Mouse (Mus musculus) brain, embryonic 14.5 days (tissue): ENCODE data around the gene Foxc2. TPM values are rescaled to one million over a fixed set of nuclear protein-coding genes. Genes with fewer than 3 reads are reported as not detected.
A peak's percentile ranks its signal among the peaks of the same experiment; 100 is the strongest.

ENCODE experiments used
- DNase-seq: peaks from one replicate; pipeline ENCODE4 v3.0.0-alpha.2; 2011; ENCODE audit warnings: low read depth
- CTCF ChIP-seq: fragments of 200-500 bp; IDR thresholded peaks from 2 replicates; pipeline ENCODE4 v1.5.1; 2012; ENCODE audit warnings: inconsistent platforms, mild to moderate bottlenecking, moderate library complexity, borderline replicate concordance; ENCODE audit not compliant: insufficient read depth, insufficient read length; ENCODE audit errors: extremely low read depth
- POLR2A ChIP-seq: fragments of 200-500 bp; IDR thresholded peaks from 2 replicates; pipeline ENCODE4 v1.6.1; 2012; ENCODE audit warnings: mild to moderate bottlenecking, inconsistent platforms, borderline replicate concordance; ENCODE audit not compliant: poor library complexity, insufficient read depth, insufficient read length, severe bottlenecking; ENCODE audit errors: extremely low read depth
- polyA plus RNA-seq: library from polyadenylated mRNA; depleted of rRNA; stranded (reverse); fragments of >200 nt; gene quantifications from 2 replicates; pipeline ENCODE4 v1.2.3, GENCODE M21; 2012

The Foxc2 gene
- polyA plus RNA-seq, 1 experiment, result 3.5 TPM

- no peak for DNase-seq
- no peak for TF ChIP-seq POLR2A
- TF ChIP-seq CTCF, result no peak
Observed at GRCm38 (mm10) chr8:121081398-121081797, 34.6 kb upstream of the Foxc2 start.

- no peak for TF ChIP-seq CTCF
- TF ChIP-seq POLR2A, result no peak
- DNase-seq, result no peak
Observed at GRCm38 (mm10) chr8:121082218-121083092, 33.5 kb upstream of the Foxc2 start.

GRCm38 (mm10) chr8:121083093-121083935 lies 32.7 kb upstream of the Foxc2 start:
- DNase-seq, result peak; percentile 53
- TF ChIP-seq CTCF (no peak), POLR2A (no peak)

- TF ChIP-seq CTCF, result no peak
- TF ChIP-seq POLR2A, result no peak
- DNase-seq, result no peak
Observed at GRCm38 (mm10) chr8:121083936-121084209, 32.1 kb upstream of the Foxc2 start.

GRCm38 (mm10) chr8:121084210-121084951 lies 31.6 kb upstream of the Foxc2 start, which contains the start of gene Foxf1:
Gene Foxf1 (plus strand): TSS chr8:121084386.
- no peak for DNase-seq
- no peak for TF ChIP-seq CTCF
- TF ChIP-seq POLR2A, result no peak

- no peak for DNase-seq
- no peak for TF ChIP-seq POLR2A
- TF ChIP-seq CTCF, result no peak
Observed at GRCm38 (mm10) chr8:121085011-121085410, 31.0 kb upstream of the Foxc2 start.

- no peak for DNase-seq
- TF ChIP-seq CTCF (no peak), POLR2A (no peak)
Observed at GRCm38 (mm10) chr8:121085561-121085960, 30.4 kb upstream of the Foxc2 start.

- no peak for DNase-seq
- no peak for TF ChIP-seq POLR2A
- TF ChIP-seq CTCF, result no peak
Observed at GRCm38 (mm10) chr8:121086004-121086900, 29.7 kb upstream of the Foxc2 start.

- DNase-seq, result no peak
- TF ChIP-seq CTCF, result no peak
- no peak for TF ChIP-seq POLR2A
Observed at GRCm38 (mm10) chr8:121088281-121088680, 27.7 kb upstream of the Foxc2 start.
